Mouse (Mus musculus) heart, postnatal 36 days (tissue): ENCODE data around the gene Mgme1. TPM values are rescaled to one million over a fixed set of nuclear protein-coding genes. Genes with fewer than 3 reads are reported as not detected.

Source experiments
- DNase-seq, 2 experiments: peaks; one replicate each; pipeline ENCODE4 v3.0.0; 2021 to 2022
- intact Hi-C: fragments of 180-260 bp; cut with DNase I; formaldehyde crosslinking; loops from one replicate; pipeline ENCODE4 v1.15.1; 2025
- total RNA-seq, 2 experiments: library from RNA; stranded (reverse); gene quantifications; 2 replicates each; pipeline ENCODE4 v1.2.3; 2021

The Mgme1 gene
- total RNA-seq, 2 experiments from 2014 or later: 12.4 to 14.4 TPM

- DNase-seq: no peak
- intact Hi-C loops: no loop called here
Measured at GRCm38 (mm10) chr2:144262837-144263236, 7.6 kb upstream of the Mgme1 start.

GRCm38 (mm10) chr2:144264398-144265119, 5.9 kb upstream of the Mgme1 start:
- intact Hi-C loops: no loop called here
- DNase-seq: no peak

GRCm38 (mm10) chr2:144265120-144265488, 5.4 kb upstream of the Mgme1 start:
- no peak for DNase-seq
- intact Hi-C loops: no loop called here

DNA sequence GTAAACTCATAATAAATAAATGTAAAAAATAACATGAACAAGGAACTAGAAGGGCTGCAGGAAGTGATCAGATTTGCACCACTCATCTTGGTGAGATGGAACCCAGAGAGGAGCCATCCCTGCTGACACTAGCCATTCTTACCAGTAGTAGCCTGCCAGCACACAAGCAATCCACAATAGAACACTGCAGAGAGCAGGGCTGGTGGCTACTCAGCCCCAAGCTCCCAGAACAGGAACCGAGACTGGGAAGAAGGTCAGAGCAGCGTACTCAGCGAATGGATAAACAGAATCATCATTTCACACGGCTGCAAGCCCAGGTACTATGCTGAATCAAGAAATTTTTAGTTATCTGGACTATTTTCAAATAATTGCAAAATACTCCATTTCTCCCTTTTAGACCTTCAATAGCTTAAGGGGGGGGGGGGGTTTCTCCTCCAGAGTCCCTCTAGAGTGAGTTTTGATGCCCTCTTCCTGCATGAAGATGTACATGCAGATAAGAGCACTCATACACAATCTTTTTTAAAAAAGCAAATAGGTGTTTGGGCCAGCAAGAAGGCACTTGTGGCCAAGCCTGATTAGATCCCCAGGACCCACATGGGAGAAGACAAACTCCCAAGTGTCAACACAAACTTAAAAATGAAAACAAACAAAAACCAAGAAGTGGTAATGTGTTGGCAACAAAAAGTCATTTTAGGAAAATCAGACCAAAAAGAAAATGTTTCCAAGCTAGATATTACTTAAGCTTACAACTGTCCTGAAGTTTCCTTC, 4.4 kb upstream of the Mgme1 start:
- peak; percentile 24 to 45 for DNase-seq
- intact Hi-C loops: no loop called here

DNA sequence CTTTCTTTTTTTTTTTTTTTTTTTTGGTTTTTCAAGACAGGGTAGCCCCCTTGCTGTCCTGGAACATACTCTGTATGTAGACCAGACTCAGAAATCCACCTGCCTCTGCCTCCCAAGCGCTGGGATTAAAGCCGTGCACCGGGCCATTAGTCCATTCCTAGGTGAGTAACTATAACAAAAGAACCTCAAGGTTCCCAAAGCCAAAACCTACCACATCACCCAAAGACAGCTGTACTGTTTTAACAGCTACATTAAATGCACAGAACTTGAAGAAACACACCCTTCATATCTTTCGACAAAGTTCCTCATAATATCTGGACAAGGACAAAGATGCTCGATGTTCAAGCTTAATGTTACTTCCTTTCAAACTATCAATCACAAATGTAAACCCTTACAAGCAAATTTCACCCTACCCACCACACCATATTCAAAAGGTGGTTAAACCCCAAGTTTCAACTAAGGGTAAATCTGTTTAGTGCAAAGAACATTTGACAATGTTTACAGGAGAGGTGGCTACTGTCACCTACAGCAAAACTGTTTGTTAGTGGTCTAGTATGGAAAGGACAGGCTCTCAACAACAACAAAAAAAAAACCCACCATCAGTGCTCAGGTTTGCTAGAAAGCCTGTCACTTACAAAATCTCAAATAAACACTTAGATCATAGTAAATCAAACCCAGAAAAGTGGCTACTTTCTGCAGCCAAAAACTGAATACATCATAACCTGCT, 3.3 kb upstream of the Mgme1 start:
- intact Hi-C loops: no loop called here

GRCm38 (mm10) chr2:144267731-144268015, 2.8 kb upstream of the Mgme1 start:
- intact Hi-C loops: no loop called here
- no peak for DNase-seq

More for the DNA sequence above, 3.3 kb upstream of the Mgme1 start:
- no peak for DNase-seq

- intact Hi-C loops: no loop called here
Measured at GRCm38 (mm10) chr2:144268446-144269305, 1.8 kb upstream of the Mgme1 start.

DNA sequence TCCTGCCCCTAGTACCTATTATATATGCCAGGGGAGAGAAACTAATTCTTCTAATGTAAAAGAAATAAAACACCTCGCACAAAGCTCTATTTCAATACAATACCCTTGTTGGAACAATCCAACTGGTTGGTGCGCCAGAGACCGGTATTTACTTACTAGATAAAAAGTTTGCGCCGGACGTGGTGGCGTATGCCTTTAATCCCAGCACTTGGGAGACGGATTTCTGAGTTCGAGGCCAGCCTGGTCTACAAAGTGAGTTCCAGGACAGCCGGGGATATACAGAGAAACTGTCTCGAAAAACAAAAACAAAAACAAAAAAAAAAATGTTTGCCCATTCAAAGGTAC, 1.2 kb upstream of the Mgme1 start:
- no peak for DNase-seq
- intact Hi-C loops: no loop called here

More at GRCm38 (mm10) chr2:144268446-144269305, 1.8 kb upstream of the Mgme1 start:
- DNase-seq: no peak

- intact Hi-C loops: loop anchor here (5.0 kb wide), 3 partner anchors 258 to 408 kb away; partner anchors contain the start of genes Bfsp1 and Rrbp1
- DNase-seq: no peak
Measured at GRCm38 (mm10) chr2:144269679-144270475, 586 bp upstream of the Mgme1 start.

GRCm38 (mm10) chr2:144272088-144272487, 1.6 kb downstream of the Mgme1 start:
- no peak for DNase-seq
- intact Hi-C loops: loop anchor here (5.0 kb wide), 3 partner anchors 260 to 410 kb away; partner anchors contain the start of genes Bfsp1 and Rrbp1

- intact Hi-C loops: loop anchor here (5.0 kb wide), 3 partner anchors 262 to 412 kb away; partner anchors contain the start of genes Bfsp1 and Rrbp1
- no peak for DNase-seq
Measured at GRCm38 (mm10) chr2:144274741-144275140, 4.3 kb downstream of the Mgme1 start.

DNA sequence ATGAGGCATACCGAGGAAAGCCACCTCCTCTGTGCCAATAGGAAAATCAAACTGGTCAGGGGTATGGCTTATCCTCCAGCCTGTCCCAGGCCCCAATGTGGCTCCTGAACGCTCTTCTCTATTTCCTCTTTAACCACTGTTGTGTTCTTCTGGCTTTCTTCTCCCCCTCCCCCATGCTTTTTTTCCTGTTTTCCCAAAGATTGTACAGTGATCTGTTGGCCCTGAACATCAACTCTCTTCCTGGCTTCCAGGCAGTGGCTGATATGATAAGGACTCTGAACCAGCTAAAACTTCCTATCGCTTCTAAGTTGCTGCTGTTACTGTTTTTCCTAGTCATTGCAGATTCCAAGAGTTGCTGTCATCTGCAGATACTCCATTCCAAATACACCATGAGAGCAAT, 6.4 kb downstream of the Mgme1 start:
- no peak for DNase-seq
- intact Hi-C loops: no loop called here

GRCm38 (mm10) chr2:144279742-144280141, 9.3 kb downstream of the Mgme1 start:
- DNase-seq: peak; percentile 75 to 77
- intact Hi-C loops: no loop called here

GRCm38 (mm10) chr2:144280568-144280967, 10.1 kb downstream of the Mgme1 start:
- no peak for DNase-seq
- intact Hi-C loops: no loop called here

DNA sequence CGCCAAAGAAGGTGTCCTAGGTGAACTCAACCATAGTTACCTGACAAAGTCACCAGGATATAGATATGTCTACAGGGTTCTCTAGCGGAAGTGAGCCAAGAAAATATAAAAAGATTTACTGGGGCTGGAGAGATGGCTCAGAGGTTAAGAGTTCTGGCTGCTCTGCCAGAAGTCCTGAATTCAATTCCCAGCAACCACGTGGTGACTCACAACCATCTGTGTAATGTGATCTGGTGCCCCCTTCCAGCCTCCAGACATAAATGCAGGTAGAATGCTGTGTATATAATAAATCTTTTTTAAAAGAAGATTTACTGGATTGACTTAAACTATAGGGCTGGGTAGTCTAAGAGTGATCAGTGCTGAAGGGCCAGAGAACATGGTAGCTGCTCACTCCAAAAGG, 11.0 kb downstream of the Mgme1 start:
- DNase-seq: no peak
- intact Hi-C loops: no loop called here

GRCm38 (mm10) chr2:144290321-144290720, 19.9 kb downstream of the Mgme1 start:
- no peak for DNase-seq
- intact Hi-C loops: no loop called here

DNA sequence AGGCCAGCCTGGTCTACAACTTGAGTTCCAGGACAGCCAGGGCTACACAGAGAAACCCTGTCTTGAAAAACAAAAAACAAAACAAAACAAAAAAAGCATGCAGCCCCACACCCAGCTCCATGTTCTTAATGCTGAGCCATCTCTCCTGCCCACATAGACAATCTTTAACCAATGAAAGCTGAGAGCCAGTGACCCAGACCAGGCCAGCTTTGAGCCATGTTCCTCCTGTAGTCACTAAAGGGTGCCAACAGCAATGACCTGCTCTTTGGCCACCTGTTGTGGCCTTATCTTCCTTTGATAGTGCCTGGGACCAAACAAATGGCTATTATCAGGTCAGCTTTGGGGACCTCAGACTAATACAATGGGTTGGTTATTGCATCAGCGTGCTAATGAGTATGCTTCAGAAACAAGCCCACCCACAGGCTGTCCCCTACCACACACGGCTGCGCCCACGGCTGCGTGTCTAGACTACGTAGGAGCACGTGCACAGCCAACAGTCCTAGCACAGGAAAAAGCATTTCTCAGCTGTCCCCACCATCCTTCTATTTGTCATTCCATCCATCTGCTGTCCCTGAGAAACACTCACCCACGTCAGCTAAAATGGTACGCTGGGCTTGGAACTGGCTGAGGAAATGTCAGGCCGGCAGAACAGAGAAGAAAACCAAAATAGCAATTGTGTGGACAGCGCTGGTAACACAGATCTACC, 21.3 kb downstream of the Mgme1 start:
- no peak for DNase-seq
- intact Hi-C loops: no loop called here

- intact Hi-C loops: no loop called here
- DNase-seq: no peak
Measured at GRCm38 (mm10) chr2:144295145-144295735, 24.8 kb downstream of the Mgme1 start.
